Mouse (Mus musculus): ENCODE data around the gene Dennd4c.

Gene Dennd4c

DNA sequence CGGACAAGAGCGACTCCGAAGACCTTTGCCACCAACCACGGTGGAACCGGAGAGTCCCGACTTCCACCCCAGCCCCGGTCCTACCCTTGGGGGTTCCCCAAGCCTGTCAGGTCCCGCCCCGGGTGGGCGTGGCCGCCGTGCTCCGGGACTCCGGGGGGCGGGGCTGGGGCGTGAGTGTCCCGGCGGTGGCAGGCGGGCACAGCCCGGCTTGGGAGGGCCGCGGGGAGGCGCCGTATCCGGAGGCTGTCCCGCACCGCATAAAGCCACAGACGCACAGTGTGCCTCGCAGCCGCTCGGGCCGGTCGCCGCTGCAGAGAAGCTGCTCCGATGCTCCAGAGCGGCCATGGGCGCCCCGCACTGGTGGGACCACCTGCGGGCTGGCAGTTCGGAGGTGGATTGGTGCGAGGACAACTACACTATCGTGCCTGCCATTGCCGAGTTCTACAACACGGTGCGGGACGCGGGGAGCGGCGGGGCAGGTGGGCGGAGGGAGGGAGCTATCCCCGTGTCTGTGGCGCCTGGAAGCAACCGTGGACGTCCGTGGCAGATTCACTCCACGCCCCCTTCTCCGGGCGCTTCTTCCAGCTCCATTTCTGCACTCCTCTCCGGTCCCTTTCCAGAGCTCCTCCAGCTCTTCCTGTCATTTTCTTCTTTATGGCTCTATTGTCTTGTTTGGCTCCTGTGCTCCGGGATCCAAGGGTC is 125.9 kb downstream of the Dennd4c start, which contains the start of gene Acer2:
Gene Acer2 (plus strand): TSS at position 251 of the 702 bp plus-strand sequence.
- in situ Hi-C loops (cut with MboI; ENCODE audit: unreplicated experiment in 2 of 2): no loop called here

DNA sequence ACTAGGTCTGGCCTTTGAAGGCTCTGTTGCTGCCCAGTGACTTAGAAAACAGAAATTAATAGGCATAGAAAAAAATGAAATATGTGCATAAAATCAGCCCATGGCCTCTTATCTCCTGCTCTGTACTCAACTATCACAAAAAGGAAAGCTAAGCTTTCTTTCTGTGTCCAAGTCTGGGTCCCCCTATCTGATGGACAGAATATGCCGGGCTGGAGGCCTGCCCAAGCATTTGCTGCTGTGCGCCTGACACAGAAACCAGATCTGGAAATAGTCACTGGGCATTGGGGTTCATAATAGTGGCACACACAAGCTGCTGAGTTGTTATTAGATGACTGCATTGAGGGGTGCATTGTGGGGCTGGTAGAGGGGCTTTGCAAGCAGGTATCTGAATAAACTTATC is 131.1 kb downstream of the Dennd4c start:
- in situ Hi-C loops (cut with MboI; ENCODE audit: unreplicated experiment in 2 of 2): no loop called here

DNA sequence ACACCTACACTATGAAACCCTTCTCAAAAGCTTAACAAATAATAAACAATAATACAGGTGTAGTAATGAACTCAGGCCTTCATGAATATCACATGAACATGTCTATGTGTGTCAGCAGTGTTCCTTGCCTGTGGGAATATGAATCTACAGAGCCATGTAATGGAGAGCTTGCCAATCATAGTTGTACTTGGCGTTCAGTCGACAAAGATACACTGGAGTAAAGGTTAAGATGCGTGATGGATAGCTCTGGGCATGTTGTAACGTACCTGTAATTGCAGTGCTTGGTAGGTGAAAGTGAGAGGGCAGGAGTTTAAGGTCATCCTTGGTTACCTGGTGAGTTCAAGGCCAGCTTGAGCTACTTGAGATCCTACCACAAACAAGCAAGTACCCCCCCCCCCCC is 132.8 kb downstream of the Dennd4c start:
- in situ Hi-C loops (cut with MboI; ENCODE audit: unreplicated experiment in 2 of 2): no loop called here

DNA sequence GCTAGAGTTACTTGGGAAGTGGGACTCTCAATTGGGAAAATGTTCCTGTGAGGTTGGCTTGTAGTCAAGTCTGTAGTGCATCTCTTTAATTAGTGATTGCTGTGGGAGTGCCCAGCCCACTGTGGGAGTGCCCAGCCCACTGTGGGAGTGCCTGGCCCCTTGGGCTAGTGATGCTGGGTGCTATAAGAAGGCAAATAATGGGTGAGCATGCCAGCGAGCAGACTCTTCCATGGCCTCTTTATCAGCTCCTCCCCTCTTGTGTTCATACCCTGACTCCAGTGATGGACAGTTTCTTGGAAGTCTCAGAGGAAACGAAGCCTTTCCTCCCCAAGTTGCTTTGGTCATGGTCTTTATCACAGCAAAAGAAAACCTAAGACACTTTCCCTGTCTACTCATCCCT is 134.1 kb downstream of the Dennd4c start:
- in situ Hi-C loops (cut with MboI; ENCODE audit: unreplicated experiment in 2 of 2): no loop called here

DNA sequence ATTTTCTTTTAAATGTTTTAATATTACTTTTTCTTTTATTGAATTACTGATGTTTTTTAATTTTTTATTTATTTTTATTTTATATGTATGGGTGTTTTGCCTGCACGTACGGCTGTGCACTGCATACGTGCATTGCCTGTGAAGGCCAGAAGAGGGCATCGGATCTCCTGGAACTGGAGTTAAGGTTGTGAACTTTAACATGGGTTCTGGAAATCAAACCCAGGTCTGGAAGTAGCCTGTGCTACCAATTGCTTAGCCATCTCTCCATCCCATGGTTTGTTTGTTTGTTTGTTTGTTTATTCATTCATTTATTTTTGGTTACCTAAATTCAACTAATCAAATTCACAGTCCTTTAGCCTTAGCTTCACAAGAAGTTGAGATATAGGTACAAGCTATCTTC is 136.6 kb downstream of the Dennd4c start:
- in situ Hi-C loops (cut with MboI; ENCODE audit: unreplicated experiment in 2 of 2): no loop called here

DNA sequence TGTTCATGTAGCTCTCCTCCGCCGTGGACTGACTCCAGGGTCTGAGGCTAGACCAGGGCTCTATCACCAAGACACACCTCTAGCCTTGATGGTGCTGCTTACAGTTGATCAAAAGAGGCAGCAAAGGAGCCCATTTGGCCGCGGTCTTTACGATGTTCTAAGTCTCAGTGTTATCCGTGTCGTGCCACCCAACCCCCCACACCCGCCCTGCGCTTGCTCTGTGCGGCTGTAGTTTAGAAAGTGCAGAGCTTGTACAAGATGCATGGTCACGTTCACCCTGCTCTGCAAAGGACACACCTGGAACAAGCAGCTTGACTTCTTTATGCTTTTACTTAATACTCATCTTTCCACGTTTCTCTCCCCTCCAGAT is 137.4 kb downstream of the Dennd4c start:
- in situ Hi-C loops (cut with MboI; ENCODE audit: unreplicated experiment in 2 of 2): no loop called here

DNA sequence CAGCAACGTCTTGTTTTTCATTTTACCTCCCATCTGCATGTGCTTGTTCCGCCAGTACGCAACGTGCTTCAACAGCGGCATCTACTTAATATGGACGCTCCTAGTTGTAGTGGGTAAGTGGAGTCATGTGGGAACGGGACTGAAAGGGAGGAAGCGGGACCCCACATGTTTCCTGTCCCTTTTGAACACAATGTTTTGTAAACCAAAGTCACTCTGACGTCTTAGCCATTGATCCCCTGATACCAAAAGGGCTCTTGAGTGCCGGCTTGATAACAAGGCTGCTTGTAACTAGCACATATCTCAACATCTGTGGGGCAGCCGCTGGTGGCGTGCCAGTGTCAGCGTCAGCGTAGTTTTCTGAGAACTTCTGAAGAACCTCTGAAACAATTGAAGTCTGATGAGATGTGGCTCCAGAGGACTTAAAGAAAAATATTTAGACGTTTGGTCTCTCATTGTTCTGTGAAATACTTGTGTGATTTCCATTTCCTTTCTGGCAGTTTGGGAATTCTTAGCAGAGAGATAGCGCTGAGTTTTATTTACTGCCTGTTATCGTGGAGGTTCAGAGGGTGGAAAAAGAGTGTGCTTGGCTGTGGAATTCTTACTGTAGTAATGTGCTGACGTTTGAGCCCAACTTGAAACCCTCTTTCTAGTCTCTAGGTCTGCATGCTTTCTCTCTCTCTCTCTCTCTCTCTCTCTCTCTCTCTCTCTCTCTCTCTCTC is 138.0 kb downstream of the Dennd4c start:
- in situ Hi-C loops (cut with MboI; ENCODE audit: unreplicated experiment in 2 of 2): no loop called here

DNA sequence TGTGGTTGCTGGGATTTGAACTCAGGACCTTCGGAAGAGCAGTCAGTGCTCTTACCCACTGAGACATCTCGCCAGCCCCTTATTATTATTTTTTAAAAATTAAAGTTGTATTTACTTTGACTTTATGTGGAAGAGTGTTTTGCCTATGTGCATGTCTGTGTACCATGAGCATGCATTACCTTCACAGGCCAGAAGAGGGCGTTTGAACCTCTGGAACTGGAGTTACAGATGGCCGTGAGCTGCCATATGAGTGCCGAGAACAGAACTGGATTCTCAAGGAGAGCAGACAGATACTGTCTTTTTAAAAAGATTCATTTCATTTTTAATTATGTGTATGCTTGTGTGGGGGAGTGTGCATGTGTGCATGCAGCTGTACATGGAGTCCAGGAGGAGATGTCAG is 139.5 kb downstream of the Dennd4c start:
- in situ Hi-C loops (cut with MboI; ENCODE audit: unreplicated experiment in 2 of 2): no loop called here

DNA sequence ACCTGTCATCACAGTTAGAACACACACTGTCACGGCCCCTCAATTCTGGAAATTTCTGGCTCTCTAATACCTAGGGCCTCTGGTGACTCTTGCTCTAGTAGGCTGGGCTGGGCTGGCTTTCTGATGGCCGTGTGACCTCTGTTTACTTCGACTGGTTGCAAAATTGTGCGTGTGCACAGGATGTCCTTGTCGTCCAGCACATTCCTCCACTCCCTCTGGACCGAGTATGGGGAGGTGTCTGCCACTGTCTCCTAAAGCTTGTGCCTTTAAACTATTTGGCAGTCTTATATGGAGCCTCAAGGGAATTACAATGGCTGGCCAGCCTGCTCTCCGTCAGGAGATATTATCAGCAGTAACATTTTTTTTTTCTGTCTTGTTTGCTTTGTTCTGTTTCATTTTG is 149.1 kb downstream of the Dennd4c start:
- in situ Hi-C loops (cut with MboI; ENCODE audit: unreplicated experiment in 2 of 2): no loop called here

DNA sequence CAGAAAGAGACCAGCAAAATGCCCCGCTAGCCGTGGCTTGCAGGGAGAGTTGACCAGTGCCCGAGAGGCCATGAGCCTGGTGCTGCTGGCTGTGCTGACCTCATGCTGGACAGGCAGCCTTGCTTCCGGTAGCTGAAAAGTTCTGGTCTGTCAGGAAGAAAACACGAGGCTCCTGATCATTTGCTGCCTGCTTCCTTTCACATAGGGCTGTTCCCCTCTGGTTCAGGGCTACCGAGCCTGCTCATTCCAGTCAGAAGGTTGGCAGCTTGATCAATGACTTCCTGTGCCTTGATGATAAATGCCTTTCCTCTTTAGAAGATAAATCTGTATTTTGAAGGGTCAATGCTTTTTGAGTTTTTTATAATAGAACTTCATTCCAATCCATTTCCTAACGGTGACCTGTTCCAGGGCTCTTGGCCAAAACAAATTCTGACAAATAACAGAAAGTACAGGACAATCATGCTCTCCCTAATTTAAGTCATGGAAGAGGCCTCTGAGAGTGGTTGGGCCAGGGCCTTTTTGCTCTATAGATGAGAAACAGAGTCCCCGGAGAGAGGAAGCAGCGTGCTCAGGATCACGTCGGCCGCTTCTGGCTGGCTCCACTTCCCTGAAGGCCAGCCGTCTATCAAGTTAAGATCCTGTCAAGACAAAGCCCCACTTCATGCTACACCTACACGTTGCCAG is 150.6 kb downstream of the Dennd4c start:
- in situ Hi-C loops (cut with MboI; ENCODE audit: unreplicated experiment in 2 of 2): no loop called here

Data from v-Abl transformed pro-B cells (cell line).